Mouse (Mus musculus) heart, postnatal 0 days (tissue): ENCODE data around the gene Olfr1443.

Experiments used
- CTCF ChIP-seq: IDR thresholded peaks from 2 replicates; pipeline ENCODE4 v1.5.1; 2016; ENCODE audit warnings: antibody characterized with exemption, control low read depth, low read depth
- EP300 ChIP-seq: IDR thresholded peaks from 2 replicates; pipeline ENCODE4 v1.6.1; 2016; ENCODE audit warnings: antibody characterized with exemption, low read depth

- TF ChIP-seq EP300 (no peak), CTCF (no peak)
Measured at GRCm38 (mm10) chr19:12731950-12732349, 54.0 kb downstream of the Olfr1443 start.
